Mouse (Mus musculus) kidney, adult 2 months (tissue): ENCODE results near the gene Zfp704. TPM values are rescaled to one million over a fixed set of nuclear protein-coding genes. Genes with fewer than 3 reads are reported as not detected.
A peak's percentile ranks its signal among the peaks of the same experiment; 100 is the strongest.

Experiments used
- DNase-seq: peaks from one replicate; pipeline ENCODE4 v3.0.0; 2021
- H3K27ac ChIP-seq: fragments of 200-500 bp; 2 replicates; pipeline ENCODE4 v1.5.1; 2012; ENCODE audit warnings: low read depth, low read length, control low read depth, inconsistent platforms; ENCODE audit not compliant: insufficient read depth
- H3K27me3 ChIP-seq: fragments of 200-500 bp; replicated peaks from 2 replicates; pipeline ENCODE4 v1.6.1; 2012; ENCODE audit warnings: mild to moderate bottlenecking, moderate library complexity, low read length, inconsistent platforms; ENCODE audit not compliant: control insufficient read depth, insufficient read depth
- H3K36me3 ChIP-seq: fragments of 200-500 bp; 2 replicates; pipeline ENCODE4 v1.6.1; 2012; ENCODE audit warnings: mild to moderate bottlenecking, moderate library complexity, low read length, inconsistent platforms; ENCODE audit not compliant: control insufficient read depth, insufficient read depth
- H3K4me1 ChIP-seq: fragments of 200-500 bp; 2 replicates; pipeline ENCODE4 v1.6.1; 2011; ENCODE audit warnings: low read length; ENCODE audit not compliant: control insufficient read depth, insufficient read depth
- H3K4me3 ChIP-seq: fragments of 200-500 bp; 2 replicates; pipeline ENCODE4 v1.5.1; 2011; ENCODE audit warnings: mild to moderate bottlenecking, low read depth, low read length, control low read depth; ENCODE audit not compliant: insufficient read depth
- CTCF ChIP-seq: fragments of 200-500 bp; conservative IDR thresholded peaks from 2 replicates; pipeline ENCODE4 v1.5.1; 2011; ENCODE audit warnings: low read depth, mild to moderate bottlenecking, control low read depth, low read length, moderate library complexity, mixed read lengths; ENCODE audit not compliant: insufficient read depth, insufficient read length
- POLR2A ChIP-seq: fragments of 200-500 bp; IDR thresholded peaks from one replicate; pipeline ENCODE4 v1.6.1; 2011; ENCODE audit warnings: low read depth, low read length, control low read depth
- WGBS: fragments of 180-500 bp; shearing (Covaris S2); methylation state at CpG from one replicate; pipeline ENCODE4 v1.1.7; 2018; 5-methylcytosine and 5-hydroxymethylcytosine counted together
- polyA plus RNA-seq: library from polyadenylated mRNA; depleted of rRNA; stranded (reverse); fragments of >200 nt; gene quantifications from 2 replicates; pipeline ENCODE4 v1.2.3, GENCODE M21; 2012

The Zfp704 gene
- polyA plus RNA-seq, 1 experiment: 11.3 TPM

GRCm38 (mm10) chr3:9530097-9530780 is 79.6 kb downstream of the Zfp704 start:
- Histone ChIP-seq H3K27me3 (no peaks in the 10 kb centered on the region), H3K36me3 (no peaks in the 10 kb centered on the region), H3K27ac (no peak overlapping the region), H3K4me3 (no peak overlapping the region), H3K4me1 (no peaks in the 10 kb centered on the region)
- peak; percentile 45 for DNase-seq
- 65% methylated on average over 9 of the region's 9 CpGs for WGBS
- TF ChIP-seq CTCF (no peak), POLR2A (no peak)

GRCm38 (mm10) chr3:9524429-9524828 is 85.5 kb downstream of the Zfp704 start:
- no peak overlapping the region for H3K27ac ChIP-seq
- TF ChIP-seq POLR2A (no peak), CTCF (no peak)
- H3K36me3 ChIP-seq: no peaks in the 10 kb centered on the region
- DNase-seq: no peak
- 70% methylated on average over 5 of the region's 5 CpGs for WGBS
- no peaks in the 10 kb centered on the region for H3K27me3 ChIP-seq
- H3K4me3 ChIP-seq: no peak overlapping the region
- peaks cover 36% of the 10 kb centered on the region for H3K4me1 ChIP-seq

GRCm38 (mm10) chr3:9523081-9523932 is 86.6 kb downstream of the Zfp704 start:
- Histone ChIP-seq H3K27ac (no peak overlapping the region), H3K4me1 (peaks cover 36% of the 10 kb centered on the region), H3K4me3 (no peak overlapping the region), H3K36me3 (no peaks in the 10 kb centered on the region), H3K27me3 (no peaks in the 10 kb centered on the region)
- TF ChIP-seq CTCF: no peak
- TF ChIP-seq POLR2A: no peak
- 43% methylated on average over 18 of the region's 18 CpGs for WGBS
- DNase-seq: peak; percentile 62

GRCm38 (mm10) chr3:9522009-9522408 is 87.9 kb downstream of the Zfp704 start:
- Histone ChIP-seq H3K4me1 (peaks cover 36% of the 10 kb centered on the region), H3K36me3 (no peaks in the 10 kb centered on the region), H3K27ac (no peak overlapping the region), H3K4me3 (no peak overlapping the region), H3K27me3 (no peaks in the 10 kb centered on the region)
- DNase-seq: peak; percentile 89
- WGBS: 38% methylated on average over 6 of the region's 6 CpGs
- TF ChIP-seq POLR2A (no peak), CTCF (peak; percentile 29; the same call in 1 of the 2 replicates)

GRCm38 (mm10) chr3:9520728-9521054 is 89.2 kb downstream of the Zfp704 start:
- Histone ChIP-seq H3K36me3 (no peaks in the 10 kb centered on the region), H3K4me1 (peaks cover 36% of the 10 kb centered on the region), H3K4me3 (no peak overlapping the region), H3K27me3 (no peaks in the 10 kb centered on the region), H3K27ac (no peak overlapping the region; the same call in 1 of the 2 replicates)
- no peak for DNase-seq
- WGBS: 32% methylated on average over 7 of the region's 7 CpGs
- TF ChIP-seq CTCF (no peak), POLR2A (no peak)

GRCm38 (mm10) chr3:9520051-9520727 is 89.7 kb downstream of the Zfp704 start:
- Histone ChIP-seq H3K4me1 (peaks cover 36% of the 10 kb centered on the region), H3K36me3 (no peaks in the 10 kb centered on the region), H3K4me3 (no peak overlapping the region), H3K27ac (peak overlapping the region; percentile 13; the same call in 1 of the 2 replicates), H3K27me3 (no peaks in the 10 kb centered on the region)
- peak; percentile 85 for DNase-seq
- TF ChIP-seq CTCF: 0 out of 2 replicates have a peak, but pooled peaks have one; percentile 8
- no peak for TF ChIP-seq POLR2A
- WGBS: 20% methylated on average over 17 of the region's 17 CpGs

GRCm38 (mm10) chr3:9519491-9519890 is 90.4 kb downstream of the Zfp704 start:
- H3K4me3 ChIP-seq: no peak overlapping the region
- no peaks in the 10 kb centered on the region for H3K36me3 ChIP-seq
- H3K4me1 ChIP-seq: peaks cover 36% of the 10 kb centered on the region
- TF ChIP-seq CTCF (no peak), POLR2A (no peak)
- WGBS: 69% methylated on average over 4 of the region's 4 CpGs
- no peaks in the 10 kb centered on the region for H3K27me3 ChIP-seq
- H3K27ac ChIP-seq: no peak overlapping the region
- no peak for DNase-seq
